Mouse (Mus musculus) intestine, embryonic 14.5 days (tissue): Measurements from ENCODE around the gene Sbf2. TPM values are rescaled to one million over a fixed set of nuclear protein-coding genes. Genes with fewer than 3 reads are reported as not detected.
A peak's percentile ranks its signal among the peaks of the same experiment; 100 is the strongest.
"Not testable (repeated sequence)": the region's sequence is repeated elsewhere in the genome, so short reads cannot be mapped to it uniquely, and the experiment has no call there.

ENCODE experiments used
- ATAC-seq: fragments of 200-750 bp; cut with Nextera tagmentation; replicated peaks from 2 replicates; pipeline ENCODE4 v1.8.0; 2017; ENCODE audit warnings: low read depth, moderate number of reproducible peaks, moderate TSS enrichment, moderate library complexity; ENCODE audit not compliant: low FRiP score, low TSS enrichment
- DNase-seq: peaks from one replicate; pipeline ENCODE4 v3.0.0-alpha.2; 2018; ENCODE audit warnings: low spot score
- H3K27ac ChIP-seq: fragments of 300-500 bp; sonication (generic); 2 replicates; pipeline ENCODE4 v1.5.1; 2014; ENCODE audit warnings: low read depth, mild to moderate bottlenecking, control low read depth
- H3K27me3 ChIP-seq: fragments of 300-500 bp; sonication (generic); replicated peaks from 2 replicates; pipeline ENCODE4 v1.6.1; 2014; ENCODE audit warnings: low read length, control low read depth; ENCODE audit not compliant: control insufficient read depth, insufficient read depth
- H3K36me3 ChIP-seq: fragments of 300-500 bp; sonication (generic); 2 replicates; pipeline ENCODE4 v1.6.1; 2014; ENCODE audit warnings: low read length, control low read depth; ENCODE audit not compliant: control insufficient read depth, insufficient read depth
- H3K4me1 ChIP-seq: fragments of 300-500 bp; sonication (generic); replicated peaks from 2 replicates; pipeline ENCODE4 v1.6.1; 2014; ENCODE audit warnings: low read length, control low read depth, mixed read lengths; ENCODE audit not compliant: control insufficient read depth, insufficient read depth
- H3K4me2 ChIP-seq: fragments of 300-500 bp; sonication (generic); 2 replicates; pipeline ENCODE4 v1.6.1; 2014; ENCODE audit warnings: low read length
- H3K4me3 ChIP-seq: fragments of 300-500 bp; sonication (generic); 2 replicates; pipeline ENCODE4 v1.5.1; 2014; ENCODE audit warnings: low read depth, low read length, control low read depth, mixed read lengths
- H3K9ac ChIP-seq: fragments of 300-500 bp; sonication (generic); 2 replicates; pipeline ENCODE4 v1.6.1; 2014; ENCODE audit warnings: mild to moderate bottlenecking, low read length
- H3K9me3 ChIP-seq: fragments of 300-500 bp; sonication (generic); 2 replicates; pipeline ENCODE4 v1.6.1; 2016; ENCODE audit warnings: low read length, control low read depth; ENCODE audit not compliant: control insufficient read depth
- whole genome bisulfite sequencing: fragments of 180-500 bp; shearing (Covaris S2); extraction: QIAGEN DNeasy Blood & Tissue Kit; methylation state at CpG from one replicate; pipeline ENCODE4 v1.1.7; 2014; 5-methylcytosine and 5-hydroxymethylcytosine counted together
- polyA plus RNA-seq: library from polyadenylated mRNA; unstranded; fragments of >200 nt; fragmentation: Nextera tagmentation; extraction: Ambion mirVana; gene quantifications from 2 replicates; pipeline ENCODE4 v1.2.1, GENCODE M21; 2014

Sbf2 gene
- polyA plus RNA-seq, 1 experiment from 2014 or later: 37.6 TPM

GRCm38 (mm10) chr7:110647559-110648454 lies 33.1 kb upstream of the Sbf2 start:
- no peak overlapping the region for H3K4me3 ChIP-seq
- H3K27ac ChIP-seq: peak overlapping the region; percentile 67
- ATAC-seq (0 out of 2 replicates have a peak, but pooled peaks have one; percentile 25), DNase-seq (no peak)
- H3K9ac ChIP-seq: no peak overlapping the region
- H3K27me3 ChIP-seq: no peaks in the 10 kb centered on the region
- 77% methylated on average over 15 of the region's 15 CpGs for WGBS
- H3K4me2 ChIP-seq: peak overlapping the region; percentile 30
- H3K36me3 ChIP-seq: no peaks in the 10 kb centered on the region
- H3K9me3 ChIP-seq: 0 out of 2 replicates have a peak, but pooled peaks cover 4% of the 10 kb centered on the region
- H3K4me1 ChIP-seq: peaks cover 11% of the 10 kb centered on the region; the same call in 1 of the 2 replicates

- ATAC-seq (no peak), DNase-seq (no peak)
- Histone ChIP-seq H3K27ac (no peak overlapping the region), H3K9ac (no peak overlapping the region), H3K4me1 (peaks cover 12% of the 10 kb centered on the region; the same call in 1 of the 2 replicates), H3K9me3 (0 out of 2 replicates have a peak, but pooled peaks cover 4% of the 10 kb centered on the region), H3K27me3 (no peaks in the 10 kb centered on the region), H3K36me3 (no peaks in the 10 kb centered on the region), H3K4me2 (no peak overlapping the region), H3K4me3 (no peak overlapping the region)
- WGBS: 83% methylated on average over 8 of the region's 8 CpGs
These were observed 32.1 kb upstream of the Sbf2 start for GRCm38 (mm10) chr7:110646611-110647407.

GRCm38 (mm10) chr7:110645859-110646258 lies 31.1 kb upstream of the Sbf2 start:
- Histone ChIP-seq H3K9ac (no peak overlapping the region), H3K4me3 (no peak overlapping the region), H3K27ac (no peak overlapping the region), H3K4me1 (peaks cover 12% of the 10 kb centered on the region; the same call in 1 of the 2 replicates), H3K4me2 (no peak overlapping the region), H3K27me3 (no peaks in the 10 kb centered on the region), H3K9me3 (0 out of 2 replicates have a peak, but pooled peaks cover 4% of the 10 kb centered on the region), H3K36me3 (no peaks in the 10 kb centered on the region)
- ATAC-seq (no peak), DNase-seq (no peak)
- 74% methylated on average over 6 of the region's 6 CpGs for WGBS

GRCm38 (mm10) chr7:110645311-110645710 lies 30.6 kb upstream of the Sbf2 start:
- no peaks in the 10 kb centered on the region for H3K27me3 ChIP-seq
- H3K36me3 ChIP-seq: no peaks in the 10 kb centered on the region
- H3K9ac ChIP-seq: no peak overlapping the region
- ATAC-seq (no peak; the same call in 1 of the 2 replicates), DNase-seq (no peak)
- H3K4me1 ChIP-seq: peaks cover 12% of the 10 kb centered on the region; the same call in 1 of the 2 replicates
- H3K4me2 ChIP-seq: no peak overlapping the region
- 73% methylated on average over 5 of the region's 5 CpGs for WGBS
- no peak overlapping the region for H3K27ac ChIP-seq
- no peak overlapping the region for H3K4me3 ChIP-seq
- 0 out of 2 replicates have a peak, but pooled peaks cover 4% of the 10 kb centered on the region for H3K9me3 ChIP-seq

- H3K27ac ChIP-seq: not testable (repeated sequence)
These were observed 25.2 kb upstream of the Sbf2 start for GRCm38 (mm10) chr7:110639958-110640357.

DNA sequence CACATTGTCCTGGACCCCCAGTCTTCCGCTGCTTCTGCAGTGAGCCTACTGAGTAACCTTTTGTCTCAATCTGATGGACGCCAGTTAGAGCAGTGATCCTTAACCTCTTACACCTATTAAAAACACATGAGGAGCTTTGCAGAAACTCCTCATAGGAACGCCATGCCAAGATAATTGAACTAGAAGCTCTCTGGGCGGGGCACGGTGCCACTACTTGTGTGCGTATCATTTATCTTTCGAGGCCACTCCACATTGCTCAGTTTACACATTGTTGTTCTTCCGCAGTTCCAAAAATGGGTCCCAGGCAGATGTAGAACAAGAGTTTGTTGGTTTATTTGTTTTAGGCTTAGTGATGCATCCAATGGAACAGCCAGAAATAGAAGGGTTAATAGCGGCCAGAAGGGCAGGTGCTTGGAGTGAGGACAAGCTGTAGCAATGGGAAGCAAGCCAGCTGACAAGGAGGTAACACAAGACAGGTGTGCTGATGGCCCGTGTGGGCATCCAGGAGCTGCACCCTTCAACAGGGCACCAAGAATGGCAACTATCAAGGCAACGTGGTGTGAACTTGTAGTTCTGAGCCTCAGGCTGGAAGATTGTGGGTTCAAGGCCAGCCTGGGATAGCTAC lies 24.7 kb upstream of the Sbf2 start:
- Histone ChIP-seq H3K36me3 (no peaks in the 10 kb centered on the region), H3K4me3 (no peak overlapping the region), H3K4me1 (peaks cover 20% of the 10 kb centered on the region; the same call in 1 of the 2 replicates), H3K27me3 (no peaks in the 10 kb centered on the region), H3K9me3 (no peaks in the 10 kb centered on the region), H3K4me2 (no peak overlapping the region), H3K9ac (no peak overlapping the region), H3K27ac (no peak overlapping the region)
- WGBS: 87% methylated on average over 11 of the region's 11 CpGs
- ATAC-seq: no peak
- no peak for DNase-seq

More at GRCm38 (mm10) chr7:110639958-110640357, 25.2 kb upstream of the Sbf2 start:
- H3K36me3 ChIP-seq, H3K9me3 ChIP-seq, H3K4me2 ChIP-seq, ATAC-seq, DNase-seq, H3K27me3 ChIP-seq, H3K9ac ChIP-seq, H3K4me3 ChIP-seq: not testable (repeated sequence)
- WGBS: 94% methylated on average over 3 of the region's 3 CpGs
- peaks cover 20% of the 10 kb centered on the region; the same call in 1 of the 2 replicates for H3K4me1 ChIP-seq

- ATAC-seq: 0 out of 2 replicates have a peak, but pooled peaks have one; percentile 24
- 57% methylated on average over 17 of the region's 17 CpGs for WGBS
- Histone ChIP-seq H3K4me1 (peaks cover 19% of the 10 kb centered on the region; the same call in 1 of the 2 replicates), H3K9ac (no peak overlapping the region), H3K27me3 (no peaks in the 10 kb centered on the region), H3K4me3 (no peak overlapping the region), H3K27ac (no peak overlapping the region), H3K9me3 (no peaks in the 10 kb centered on the region), H3K36me3 (no peaks in the 10 kb centered on the region), H3K4me2 (no peak overlapping the region)
- no peak for DNase-seq
These were observed 23.8 kb upstream of the Sbf2 start for GRCm38 (mm10) chr7:110638305-110639110.
